Mouse (Mus musculus): ENCODE measurements around the gene N4bp3.
"Not testable (repeated sequence)": the region's sequence is repeated elsewhere in the genome, so short reads cannot be mapped to it uniquely, and the experiment has no call there.

N4bp3 gene

GRCm38 (mm10) chr11:51650691-51651515 is at the start of gene N4bp3, which contains the start of gene D930048N14Rik:
Gene N4bp3, minus strand, starts transcription at chr11:51650842.
Gene D930048N14Rik, plus strand, starts transcription at chr11:51650954.
- DNase-seq: peak; percentile 48

- no peak for DNase-seq
Observed at GRCm38 (mm10) chr11:51694984-51695383, 44.3 kb upstream of the N4bp3 start.

GRCm38 (mm10) chr11:51690597-51690996 is 40.0 kb upstream of the N4bp3 start:
- not testable (repeated sequence) for DNase-seq

GRCm38 (mm10) chr11:51689343-51689742 is 38.7 kb upstream of the N4bp3 start:
- no peak for DNase-seq

GRCm38 (mm10) chr11:51688330-51689328 is 38.0 kb upstream of the N4bp3 start, which contains the start of gene 0610009B22Rik:
Gene 0610009B22Rik, minus strand, starts transcription at chr11:51688874.
- peak; percentile 100 for DNase-seq

GRCm38 (mm10) chr11:51681976-51682374 is 31.3 kb upstream of the N4bp3 start:
- DNase-seq: no peak

GRCm38 (mm10) chr11:51681324-51681975 is 30.8 kb upstream of the N4bp3 start:
- DNase-seq: peak; percentile 89

- no peak for DNase-seq
Observed at GRCm38 (mm10) chr11:51679466-51679865, 28.8 kb upstream of the N4bp3 start.

- DNase-seq: no peak
Observed at GRCm38 (mm10) chr11:51677737-51678418, 27.2 kb upstream of the N4bp3 start.

GRCm38 (mm10) chr11:51675386-51675785 is 24.7 kb upstream of the N4bp3 start:
- no peak for DNase-seq

GRCm38 (mm10) chr11:51673291-51673690 is 22.6 kb upstream of the N4bp3 start:
- DNase-seq: no peak

GRCm38 (mm10) chr11:51671376-51671775 is 20.7 kb upstream of the N4bp3 start:
- DNase-seq: no peak

GRCm38 (mm10) chr11:51670846-51671245 is 20.2 kb upstream of the N4bp3 start:
- no peak for DNase-seq

GRCm38 (mm10) chr11:51664747-51665146 is 14.1 kb upstream of the N4bp3 start:
- not testable (repeated sequence) for DNase-seq

- DNase-seq: no peak
Observed at GRCm38 (mm10) chr11:51662632-51663031, 12.0 kb upstream of the N4bp3 start.

GRCm38 (mm10) chr11:51661867-51662365 is 11.3 kb upstream of the N4bp3 start:
- no peak for DNase-seq

GRCm38 (mm10) chr11:51658705-51659104 is 8.1 kb upstream of the N4bp3 start:
- DNase-seq: no peak

- no peak for DNase-seq
Observed at GRCm38 (mm10) chr11:51658291-51658690, 7.6 kb upstream of the N4bp3 start.

GRCm38 (mm10) chr11:51656798-51657521 is 6.3 kb upstream of the N4bp3 start:
- DNase-seq: no peak

- no peak for DNase-seq
Observed at GRCm38 (mm10) chr11:51654891-51655290, 4.2 kb upstream of the N4bp3 start.

- no peak for DNase-seq
Observed at GRCm38 (mm10) chr11:51653736-51654135, 3.1 kb upstream of the N4bp3 start.
